Mouse (Mus musculus): ENCODE measurements around the gene Slc15a1.

Gene Slc15a1

DNA sequence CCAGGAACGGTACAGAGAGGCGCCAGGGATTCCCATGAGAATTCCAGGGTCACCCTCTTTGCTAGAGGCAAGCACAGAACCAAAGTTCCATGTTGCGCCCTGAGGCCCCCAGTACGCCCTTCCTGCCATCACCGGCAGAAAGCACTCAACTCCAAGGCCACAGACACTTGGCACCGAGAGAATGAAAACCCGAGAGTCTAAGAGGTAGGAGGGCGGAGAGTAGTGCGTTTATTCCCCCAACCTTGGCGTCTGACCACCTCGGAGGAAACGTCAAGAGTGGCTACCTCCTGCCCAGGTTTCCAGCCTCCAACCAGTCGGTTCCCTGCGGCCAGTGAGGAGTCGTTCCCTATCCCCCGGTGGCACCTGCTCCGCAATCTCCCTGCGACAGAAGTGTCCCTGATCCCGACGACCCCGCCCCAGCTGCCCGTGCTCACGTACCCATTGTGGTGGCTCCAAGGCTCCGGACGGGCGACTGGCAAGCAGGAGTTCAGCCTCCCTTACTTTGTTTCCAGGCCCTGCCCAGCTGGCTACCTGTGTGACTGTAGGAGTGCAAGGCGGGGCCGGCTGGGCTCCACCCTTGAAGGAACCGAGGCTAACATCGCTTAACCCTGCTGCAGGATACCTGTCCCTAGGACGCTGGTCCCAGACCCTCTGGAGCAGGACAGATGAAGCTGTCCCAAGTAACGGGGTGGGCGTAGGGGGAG is at the start of gene Slc15a1:
Slc15a1 (minus strand) TSS at position 472 of the 704 bp plus-strand sequence.
- DNase-seq = peak; percentile 10

DNA sequence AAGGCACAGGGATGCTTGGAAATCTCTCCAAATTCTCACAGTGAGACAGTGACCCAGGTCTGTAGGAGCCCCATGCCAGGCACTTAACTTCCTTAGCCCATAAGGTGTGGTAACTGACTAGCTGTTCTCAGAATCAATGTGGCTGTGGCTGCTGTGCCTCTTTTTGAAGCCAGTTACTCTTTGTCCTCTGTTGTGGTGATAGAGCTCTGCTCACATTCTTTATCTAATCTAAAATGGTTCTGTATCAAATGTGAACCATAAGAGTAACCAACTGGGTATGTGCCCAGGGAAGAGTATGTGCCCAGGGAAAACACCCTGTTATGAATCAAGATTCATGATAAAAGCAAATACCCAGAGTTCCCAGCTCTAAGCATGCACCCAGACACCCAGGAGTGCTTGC is 48.7 kb upstream of the Slc15a1 start:
- DNase-seq = no peak

DNA sequence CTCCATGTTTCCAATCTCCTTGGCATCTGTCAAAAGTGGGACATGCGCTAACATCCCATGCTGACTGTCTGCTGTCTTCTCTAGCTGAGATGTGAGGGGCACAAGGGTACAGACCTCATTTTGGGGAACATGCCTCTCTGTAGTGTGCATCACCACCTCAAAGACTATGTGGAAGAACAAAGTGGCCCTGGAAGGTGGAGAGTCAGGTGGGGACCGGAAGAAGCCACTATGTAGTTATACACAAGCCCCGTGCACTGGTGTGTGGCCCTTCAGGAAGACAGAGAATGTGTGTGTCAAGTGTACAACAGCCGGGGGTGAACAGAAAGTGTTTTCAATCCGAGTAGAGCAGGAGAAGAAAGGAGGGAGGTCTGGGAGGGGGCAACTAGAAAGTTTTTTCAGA is 47.5 kb upstream of the Slc15a1 start:
- DNase-seq = no peak

DNA sequence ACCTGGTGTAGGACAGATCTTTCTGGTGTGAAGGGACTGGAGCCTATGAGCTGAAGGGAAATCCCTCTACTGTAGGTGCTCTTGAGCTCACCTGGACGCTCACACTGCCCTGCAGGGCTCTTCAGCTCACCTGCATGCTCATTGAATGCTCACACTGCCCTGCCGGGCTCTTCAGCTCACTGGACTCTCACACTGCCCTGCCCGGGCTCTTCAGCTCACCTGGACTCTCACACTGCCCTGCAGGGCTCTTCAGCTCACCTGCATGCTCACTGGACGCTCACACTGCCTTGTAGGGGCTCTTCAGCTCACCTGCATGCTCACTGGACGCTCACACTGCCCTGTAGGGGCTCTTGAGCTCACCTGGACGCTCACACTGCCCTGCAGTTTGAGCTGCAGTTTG is 44.8 kb upstream of the Slc15a1 start:
- no peak for DNase-seq

DNA sequence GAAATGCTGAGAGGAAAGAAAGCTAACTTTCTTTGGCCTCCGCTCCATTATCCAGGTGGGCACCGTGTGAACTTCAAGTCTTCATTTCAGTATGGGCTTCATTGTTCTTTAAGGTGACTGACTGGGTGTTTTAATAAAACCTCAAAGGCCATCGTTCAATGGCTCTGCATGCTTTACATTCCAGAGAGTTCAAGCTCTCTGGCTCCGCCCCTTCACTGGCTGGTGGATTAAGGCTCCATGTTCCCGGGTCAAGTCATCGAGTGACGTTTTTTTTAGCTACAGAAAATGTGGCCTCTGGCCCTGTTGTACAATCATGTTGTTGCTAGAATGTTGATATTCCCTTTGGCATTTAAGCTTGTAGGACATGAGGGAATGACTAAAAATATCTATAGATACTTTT is 42.7 kb upstream of the Slc15a1 start:
- peak; percentile 19 for DNase-seq

DNA sequence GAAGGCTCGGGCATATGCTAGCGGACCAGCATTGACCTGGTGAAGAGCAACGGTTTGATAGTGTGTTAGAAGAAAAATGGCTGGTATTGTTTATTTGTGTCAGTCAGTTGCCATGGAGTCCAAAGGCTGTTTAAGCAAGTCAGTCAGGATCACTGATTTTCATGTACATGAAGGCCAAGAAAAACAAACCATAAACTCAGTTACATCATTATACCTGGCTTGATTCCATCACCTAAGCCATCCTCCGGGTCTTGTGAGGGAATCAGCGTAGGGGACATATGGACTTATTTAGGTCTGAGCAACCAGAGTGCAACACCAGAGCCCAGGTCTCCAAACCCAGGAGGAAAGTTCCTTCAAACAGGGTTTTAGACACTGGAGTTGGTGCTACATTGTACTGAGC is 41.6 kb upstream of the Slc15a1 start:
- no peak for DNase-seq

DNA sequence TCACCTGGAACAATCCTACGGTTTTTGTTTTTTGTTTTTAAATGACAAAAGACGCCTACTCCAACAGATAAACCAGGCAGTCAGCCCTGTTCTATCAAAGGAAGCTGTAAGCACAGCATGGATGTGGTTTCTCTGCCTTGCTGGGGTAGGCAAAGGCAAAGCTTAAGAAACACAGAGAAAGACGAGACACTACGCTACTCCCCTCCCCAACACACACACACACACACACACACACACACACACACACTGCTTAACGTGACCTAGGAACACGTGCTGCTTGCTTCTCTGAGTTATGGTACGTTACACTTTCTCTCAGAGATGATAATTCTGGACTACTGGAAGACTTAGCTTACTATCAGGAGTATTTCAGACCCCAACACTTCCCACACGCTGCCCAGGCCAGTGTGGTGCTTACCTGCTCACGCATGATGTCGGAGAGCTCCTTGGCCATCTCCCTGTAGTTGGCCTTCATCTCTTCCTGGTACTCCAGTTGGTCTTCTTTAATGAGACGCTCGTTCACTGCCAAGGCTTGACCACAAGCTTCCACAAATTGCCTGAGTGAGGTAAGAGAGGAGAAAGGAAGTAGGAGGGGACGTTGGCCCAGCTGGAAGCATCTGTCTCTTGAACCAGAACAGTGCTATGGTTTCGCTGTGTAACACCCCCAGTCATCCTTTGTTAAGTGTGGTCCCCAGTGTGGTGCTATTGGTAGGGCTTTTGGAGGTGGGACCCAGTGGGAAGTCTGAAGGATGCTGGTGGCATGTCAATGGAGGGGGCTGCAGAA is 40.7 kb upstream of the Slc15a1 start:
- no peak for DNase-seq

DNA sequence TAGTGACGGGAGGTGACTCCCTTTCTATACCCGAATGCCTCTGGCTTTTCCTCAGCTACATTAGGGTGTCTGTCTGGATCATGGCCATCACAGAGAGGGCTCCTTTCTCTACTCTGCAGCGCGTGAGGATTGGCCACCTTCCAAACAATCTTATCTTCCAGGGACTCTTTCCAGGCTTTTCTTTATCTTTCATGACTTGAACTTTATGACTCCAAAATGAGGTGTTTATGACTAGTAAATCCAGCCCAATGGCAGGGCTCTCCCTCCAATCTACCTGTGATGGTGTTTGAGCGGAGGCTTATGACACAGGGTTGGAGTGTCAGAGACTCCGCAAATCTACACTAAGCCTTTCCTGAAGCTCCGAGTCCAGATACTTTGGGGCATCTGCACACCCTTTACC is 36.2 kb upstream of the Slc15a1 start:
- DNase-seq = no peak

DNA sequence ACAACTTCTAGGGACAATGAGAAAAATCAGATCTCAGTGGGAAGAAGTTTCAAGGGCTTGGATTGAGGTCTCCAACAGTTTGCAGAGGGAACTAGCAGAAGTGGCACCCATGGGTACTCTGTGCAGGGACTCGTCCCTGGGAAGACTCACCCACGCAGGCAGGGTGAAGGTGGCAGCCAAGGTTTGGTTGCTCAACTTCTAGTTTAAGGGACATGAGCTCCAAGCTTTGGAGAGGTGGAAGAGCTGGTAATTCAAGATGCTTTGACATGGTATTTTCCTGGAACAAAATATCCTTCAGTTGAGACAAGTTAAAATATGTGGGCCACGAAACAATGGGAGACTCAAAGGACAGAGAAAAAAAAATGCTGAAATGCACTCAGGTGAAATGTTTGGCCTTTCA is 29.4 kb upstream of the Slc15a1 start:
- no peak for DNase-seq

DNA sequence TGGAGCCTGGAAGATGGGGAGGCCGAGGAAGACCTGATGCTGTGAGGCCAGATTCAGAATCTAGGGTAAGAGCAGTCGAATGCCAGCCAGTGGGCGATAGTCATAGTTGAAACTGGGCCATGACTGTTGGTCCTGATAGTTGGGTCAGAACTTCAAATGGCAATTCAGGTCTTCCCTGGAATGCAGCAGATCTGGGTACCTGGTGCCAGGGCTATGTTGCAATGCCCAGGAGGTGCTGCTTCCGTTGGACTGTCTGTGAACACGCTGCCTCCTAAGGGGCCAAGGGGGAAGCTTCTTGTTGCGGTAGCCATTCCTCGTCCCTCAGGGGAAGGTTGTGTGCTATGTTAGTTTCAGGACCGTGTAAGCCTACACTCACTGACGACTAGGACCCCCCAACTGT is 25.8 kb upstream of the Slc15a1 start:
- no peak for DNase-seq

DNA sequence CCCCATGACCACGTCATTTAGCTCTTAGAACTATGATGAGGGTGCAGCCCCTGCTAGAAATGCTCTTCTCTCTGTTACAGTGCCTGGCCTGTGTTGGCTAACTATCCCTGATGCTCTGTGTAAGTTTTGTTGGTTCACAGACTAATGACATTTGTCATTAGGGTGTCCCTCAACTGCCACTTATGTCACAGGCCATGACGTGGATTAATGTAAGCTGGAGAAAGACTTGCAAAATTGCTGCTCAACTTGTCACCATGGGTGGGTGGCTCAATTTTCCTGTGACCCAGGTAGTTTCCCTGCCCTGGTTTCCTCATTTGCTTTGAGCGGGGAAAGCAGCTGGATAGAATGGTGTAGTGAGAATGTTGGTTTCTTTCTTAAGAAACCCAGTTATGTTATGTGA is 22.8 kb upstream of the Slc15a1 start:
- DNase-seq = no peak

DNA sequence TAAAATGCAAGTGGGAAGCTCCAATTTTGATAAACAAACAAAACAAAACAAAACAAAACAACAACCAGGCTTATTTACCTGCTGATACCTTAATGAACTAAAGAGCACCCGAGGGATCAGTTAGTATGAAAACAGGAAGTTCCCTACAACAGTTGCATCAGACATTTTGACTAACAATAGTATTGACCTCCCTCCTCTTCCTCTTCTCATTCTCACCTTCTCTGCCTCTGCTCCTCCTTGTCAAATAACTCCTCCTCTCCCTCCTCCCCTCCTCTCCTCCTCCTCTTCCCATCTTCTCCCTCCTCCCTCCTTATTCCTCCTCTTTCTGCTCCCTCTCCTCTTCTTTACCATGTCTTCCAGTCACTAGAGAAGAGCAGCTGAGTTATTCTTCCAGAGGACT is 22.1 kb upstream of the Slc15a1 start:
- no peak for DNase-seq

DNA sequence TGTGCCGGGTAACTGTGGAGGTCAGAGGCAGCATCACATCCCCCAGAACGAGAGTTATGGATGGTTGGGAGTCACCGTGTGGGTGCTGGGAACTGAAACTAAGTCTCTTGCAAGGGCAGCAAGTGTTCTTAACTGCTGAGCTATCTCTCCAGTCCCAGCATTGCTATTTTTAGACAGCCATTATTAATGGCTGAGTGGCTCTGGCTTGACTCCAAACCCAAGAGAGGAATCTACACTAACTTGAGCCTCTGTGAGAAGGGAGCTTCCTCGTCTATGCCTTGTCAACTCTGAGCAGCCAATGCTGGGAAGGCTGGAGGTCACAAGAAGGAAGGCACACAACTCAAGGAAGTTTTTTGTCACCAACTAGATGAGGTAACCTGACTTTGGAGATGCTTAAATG is 16.7 kb upstream of the Slc15a1 start:
- peak; percentile 34 for DNase-seq

DNA sequence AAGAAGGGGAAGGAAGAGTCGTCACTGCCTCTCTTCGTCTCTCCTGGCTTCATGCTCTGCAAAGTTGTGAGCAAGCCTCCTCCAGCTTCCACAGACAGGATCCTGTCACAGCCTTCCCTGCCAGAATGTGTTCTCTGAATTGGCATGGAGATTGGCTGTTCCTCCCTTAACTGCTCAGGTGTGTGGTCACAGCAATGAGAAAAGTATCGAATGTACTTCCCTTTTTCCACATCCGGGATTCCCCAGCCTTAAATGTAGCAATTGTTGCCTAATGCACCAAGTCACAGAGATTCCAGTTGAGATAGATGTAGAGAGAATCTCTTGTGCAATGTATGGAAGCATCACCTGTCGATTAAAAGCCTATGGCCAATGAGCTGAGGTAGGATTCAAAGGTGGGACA is 11.8 kb upstream of the Slc15a1 start:
- DNase-seq = no peak

DNA sequence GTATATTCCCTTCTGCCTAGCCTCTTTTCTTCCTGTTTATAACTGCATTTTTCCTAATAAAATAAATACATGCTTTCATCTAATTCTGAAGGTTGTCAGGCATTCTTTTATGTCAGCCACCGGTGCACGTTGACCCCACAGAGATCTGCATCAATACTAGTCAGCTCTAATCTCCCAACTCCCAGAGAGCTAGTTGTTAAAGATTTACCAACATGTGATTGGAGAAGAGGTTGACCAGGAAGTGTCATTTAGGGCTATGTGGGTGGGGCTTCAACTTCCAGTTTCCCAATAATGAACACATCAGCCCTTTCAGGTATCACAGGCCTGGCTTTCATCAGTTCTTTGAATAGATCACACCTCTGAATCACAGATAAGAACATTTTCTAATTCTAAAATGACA is 3.9 kb upstream of the Slc15a1 start:
- no peak for DNase-seq

DNA sequence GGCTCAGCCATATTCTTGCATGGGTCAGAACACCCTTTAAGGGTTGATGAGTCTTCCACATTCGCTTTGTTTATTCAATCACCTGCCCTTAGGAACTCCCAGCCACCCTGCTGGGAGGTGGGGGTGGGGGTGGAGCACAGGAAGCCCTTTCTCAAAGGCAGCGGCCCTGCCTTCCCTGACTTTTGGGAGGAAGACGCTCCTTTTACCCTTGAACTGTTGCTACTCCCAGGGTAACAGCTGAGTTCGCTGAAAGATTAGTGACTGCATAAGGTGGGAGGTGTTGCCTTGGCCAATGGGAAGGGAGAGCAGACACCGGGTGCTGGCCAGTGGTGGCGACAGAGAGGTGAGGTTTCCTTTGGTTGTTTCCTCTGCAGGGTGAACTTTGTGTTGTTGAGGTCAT is 1.3 kb upstream of the Slc15a1 start:
- no peak for DNase-seq

DNA sequence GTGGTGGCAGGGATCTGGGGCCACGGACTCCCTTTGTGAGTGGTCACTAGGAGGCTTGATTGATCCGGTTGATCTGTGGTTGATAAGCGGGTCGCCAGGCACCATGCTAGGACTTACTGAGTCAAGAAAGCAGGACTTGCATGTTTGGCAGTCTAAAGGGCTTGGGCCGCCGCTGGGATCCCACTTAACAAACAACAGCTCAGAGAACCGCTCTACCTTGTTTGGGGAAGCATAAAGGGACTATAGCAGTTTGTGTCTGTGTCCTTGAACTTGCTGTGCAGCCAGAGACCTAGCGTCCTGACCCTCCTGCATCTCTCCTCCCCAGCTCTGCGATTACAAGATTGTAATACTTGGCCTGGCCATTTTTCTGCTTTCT is 421 bp upstream of the Slc15a1 start:
- no peak for DNase-seq

DNA sequence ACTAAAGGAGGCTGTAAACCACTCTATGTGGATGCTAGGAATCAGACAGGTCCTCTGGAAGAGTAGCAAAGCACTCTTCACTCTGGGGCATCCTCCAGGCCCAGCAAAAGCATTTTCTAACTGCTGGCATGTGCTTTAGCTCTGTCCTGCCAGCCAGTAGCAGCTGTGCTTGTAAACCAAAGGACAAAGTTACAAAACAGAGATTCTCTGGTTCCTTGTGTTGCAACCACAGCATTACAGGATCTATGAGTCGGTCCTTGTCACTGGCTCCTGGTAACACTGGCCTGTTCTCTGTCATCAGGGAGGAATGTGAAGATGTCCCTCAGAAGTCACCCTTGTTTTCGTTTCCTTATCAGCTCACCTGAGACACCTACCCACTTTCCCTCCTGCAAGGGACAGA is 4.5 kb downstream of the Slc15a1 start:
- DNase-seq = no peak

DNA sequence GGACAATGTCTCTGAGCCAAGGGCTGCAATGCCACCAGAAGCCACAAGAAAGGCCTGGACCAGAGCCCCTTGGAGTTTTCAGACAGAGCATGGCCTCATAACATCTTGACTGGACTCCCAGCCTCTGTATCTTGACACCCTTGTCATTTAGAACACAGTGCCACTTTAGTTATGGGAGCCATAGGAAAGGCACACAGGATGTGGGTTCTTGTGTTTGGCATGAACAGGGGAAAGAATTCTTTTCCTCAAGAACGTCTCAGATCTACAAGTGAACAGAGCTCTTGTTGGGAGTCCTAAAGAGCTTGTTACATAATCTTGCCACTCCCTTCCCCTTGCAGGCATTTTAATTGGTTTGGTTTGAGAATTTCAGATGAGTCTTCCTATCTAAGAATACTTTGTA is 5.3 kb downstream of the Slc15a1 start:
- no peak for DNase-seq

DNA sequence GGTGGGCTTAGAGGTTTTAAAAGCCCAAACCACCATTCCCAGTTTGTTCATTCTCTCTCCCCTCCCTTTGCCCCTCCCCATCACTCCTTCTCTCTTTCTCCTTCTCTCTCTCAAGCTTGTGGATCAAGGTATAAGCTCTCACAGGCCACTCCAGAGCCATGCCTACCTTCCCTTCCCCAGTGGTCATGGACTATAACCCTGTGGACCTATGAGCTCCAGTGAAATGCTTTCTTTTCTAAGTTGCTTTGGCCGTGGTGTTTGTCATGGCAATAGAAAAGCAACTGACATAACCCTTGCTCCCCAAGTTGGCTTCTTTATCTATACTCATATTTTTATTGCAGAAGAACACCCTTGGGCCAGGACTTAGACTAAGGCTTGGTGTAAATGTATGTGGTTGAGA is 7.3 kb downstream of the Slc15a1 start:
- no peak for DNase-seq

DNA sequence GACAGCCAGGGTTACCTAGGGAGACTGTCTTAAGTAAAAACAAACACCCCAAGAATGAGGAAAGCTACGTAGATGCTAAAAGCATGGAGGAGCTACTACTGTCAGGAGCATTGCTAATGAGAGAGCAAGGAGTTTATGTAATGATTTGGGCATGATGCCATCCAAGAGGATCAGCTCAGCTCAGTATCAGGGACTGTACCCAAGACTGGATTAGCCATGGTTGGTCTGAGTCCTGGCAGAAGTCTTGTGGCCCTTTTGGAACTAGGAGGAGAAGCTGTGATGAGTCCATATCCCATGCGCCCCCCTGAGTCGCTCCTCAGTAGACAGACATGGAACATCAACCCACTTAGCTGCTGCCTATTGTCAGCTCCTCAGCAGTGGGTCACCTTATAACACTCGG is 9.3 kb downstream of the Slc15a1 start:
- DNase-seq = no peak

DNA sequence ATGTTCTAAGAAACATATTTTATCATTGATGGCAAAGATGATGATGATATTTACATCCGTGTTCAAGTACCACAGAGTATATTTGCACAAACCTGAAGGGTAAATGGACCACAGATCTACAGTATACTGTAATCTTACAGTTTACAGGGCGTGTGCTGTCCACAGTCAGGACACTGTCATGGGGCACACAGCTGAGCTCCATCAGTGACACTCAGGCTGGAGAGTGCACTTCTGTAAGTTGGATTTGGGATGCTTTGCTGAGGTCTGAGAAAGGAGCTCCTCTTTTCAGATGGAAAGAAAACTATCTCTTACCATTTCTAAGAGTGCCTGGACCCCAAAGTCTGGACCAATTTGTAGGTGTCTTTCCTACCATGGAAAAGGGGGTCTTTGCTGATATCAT is 9.9 kb downstream of the Slc15a1 start:
- peak; percentile 55 for DNase-seq

DNA sequence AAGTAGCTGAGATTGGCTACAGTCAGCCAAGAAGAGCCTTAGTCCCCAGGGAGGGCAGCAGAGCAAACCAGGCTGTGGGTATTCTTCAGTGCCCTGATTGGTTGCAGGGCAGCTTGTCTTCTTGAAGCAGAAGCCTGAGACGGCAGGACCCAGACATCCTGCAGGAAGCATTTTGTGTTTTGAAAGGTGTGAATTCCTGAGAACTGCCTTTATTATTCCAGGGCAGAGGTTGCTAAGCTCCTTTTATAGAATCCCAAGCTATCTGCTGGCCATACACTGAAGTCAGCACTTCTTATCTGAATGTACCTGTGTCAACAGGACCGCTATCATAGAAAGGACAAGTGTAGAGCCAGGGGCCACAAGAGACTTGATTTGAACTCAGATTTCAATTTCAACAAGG is 10.8 kb downstream of the Slc15a1 start:
- no peak for DNase-seq

DNA sequence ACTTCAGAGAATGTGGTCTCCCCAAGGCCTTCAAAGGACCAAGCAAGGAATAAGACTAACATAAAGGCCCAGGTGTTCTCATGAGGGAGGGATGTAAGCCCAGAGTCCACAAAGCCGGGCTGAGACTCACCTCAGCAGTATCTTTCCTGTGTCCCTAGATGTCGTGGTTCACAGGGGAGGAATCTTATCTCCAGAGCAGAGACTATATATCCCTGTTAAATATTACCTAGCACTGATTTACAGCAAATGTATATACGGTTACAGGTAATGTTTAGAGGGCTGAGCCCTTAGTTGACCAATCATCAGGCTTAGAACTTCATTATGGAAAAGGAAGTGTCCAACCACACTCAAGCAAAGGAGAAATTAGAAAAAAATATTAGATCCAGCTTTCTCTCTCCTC is 11.3 kb downstream of the Slc15a1 start:
- DNase-seq = no peak

DNA sequence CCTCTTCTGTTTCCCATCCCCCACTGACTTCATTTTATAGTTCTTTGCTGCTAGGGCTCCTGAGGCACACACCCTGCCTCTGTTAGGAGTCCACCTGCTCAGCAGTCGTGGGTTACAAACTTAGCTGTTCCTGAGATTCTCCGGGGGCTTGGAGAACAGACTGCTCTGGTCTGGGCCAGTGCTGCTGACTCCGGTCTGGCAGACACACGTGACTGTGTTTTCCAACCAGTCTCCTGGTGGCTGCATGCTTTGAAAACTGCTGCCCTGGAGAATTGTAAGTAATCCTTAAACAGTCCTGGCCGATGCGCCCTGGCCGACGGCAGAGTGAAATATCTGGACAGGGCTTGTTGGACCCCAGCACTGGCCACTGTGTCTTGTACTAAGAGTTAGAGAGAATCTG is 12.7 kb downstream of the Slc15a1 start:
- no peak for DNase-seq

Measured in lung, postnatal 14 days (tissue).